Comparison of ENCODE assay signal across 10 mouse cellular contexts in genomic region chr12:117627311-117627710, GRCm38 (mm10).
A peak's percentile ranks its signal among the peaks of the same experiment; 100 is the strongest.
DNase-seq lines count a peak whose midpoint lies in the region; ATAC-seq lines count a peak whose summit lies in the region.
"Had no signal": no experiment of that assay in that cellular context is flagged by ENCODE, and none has a peak within 500 bp of the region (broad histone marks: within the 10 kb centered on the region; RNA-seq: fewer than 3 reads in every experiment).

No protein-coding gene starts in this region.

- ATAC-seq in forebrain, embryonic 11.5 days (replicated peaks; ENCODE audit: low FRiP score): peak; percentile 96
- peak; percentile 95 for ATAC-seq in hindbrain, embryonic 12.5 days (ENCODE audit: low FRiP score)
- no peak for ATAC-seq in CD4-positive, CD25-positive, alpha-beta regulatory T cell, adult 4 months
- ATAC-seq: liver, postnatal 0 days had no signal

- H3K27ac ChIP-seq in forebrain, embryonic 11.5 days (ENCODE audit: low read depth, low read length): no peak overlapping the region
- no peak overlapping the region for H3K27ac ChIP-seq in forebrain, embryonic 10.5 days
- H3K27ac ChIP-seq in hindbrain, embryonic 12.5 days: peak overlapping the region; percentile 70; the same call in 1 of the 2 replicates
- H3K27ac ChIP-seq: left cerebral cortex, adult 2 months had no signal

- no peaks in the 10 kb centered on the region for H3K9me3 ChIP-seq in forebrain, embryonic 11.5 days (ENCODE audit: control insufficient read depth, low read length)
- H3K9me3 ChIP-seq in forebrain, embryonic 10.5 days: no peaks in the 10 kb centered on the region
- H3K9me3 ChIP-seq in hindbrain, embryonic 12.5 days (replicated peaks): no peaks in the 10 kb centered on the region

- H3K4me2 ChIP-seq in forebrain, embryonic 11.5 days (ENCODE audit: low read depth, low read length, severe bottlenecking): no peak overlapping the region
- H3K4me2 ChIP-seq in hindbrain, embryonic 12.5 days (replicated peaks): no peak overlapping the region

- DNase-seq in forebrain, embryonic 11.5 days (ENCODE audit: low spot score): peak; percentile 70
- no peak for DNase-seq in forebrain, embryonic 10.5 days (ENCODE audit: extremely low spot score, low spot score)
- peak; percentile 57 for DNase-seq in MN1 (ENCODE audit: low spot score)
- DNase-seq in kidney, postnatal 25 days: peak; percentile 19 to 45
- DNase-seq in lung, postnatal 36 days: no peak
- no peak for DNase-seq in thymus, postnatal 14 days
- DNase-seq: liver, postnatal 0 days had no signal

- H3K27me3 ChIP-seq in forebrain, embryonic 11.5 days (ENCODE audit: control insufficient read depth, insufficient read depth, low read length): peaks cover 3% of the 10 kb centered on the region
- H3K27me3 ChIP-seq in forebrain, embryonic 10.5 days (ENCODE audit: poor library complexity, severe bottlenecking): peaks cover 23% of the 10 kb centered on the region; the same call in 1 of the 2 replicates
- H3K27me3 ChIP-seq in hindbrain, embryonic 12.5 days: no peaks in the 10 kb centered on the region

- H3K36me3 ChIP-seq in forebrain, embryonic 11.5 days (ENCODE audit: control insufficient read depth, insufficient read depth, low read length): no peaks in the 10 kb centered on the region
- H3K36me3 ChIP-seq in forebrain, embryonic 10.5 days (replicated peaks): no peaks in the 10 kb centered on the region
- no peaks in the 10 kb centered on the region for H3K36me3 ChIP-seq in hindbrain, embryonic 12.5 days

- WGBS in forebrain, embryonic 11.5 days: 36% methylated on average over 2 of the region's 2 CpGs
- 52% methylated on average over 2 of the region's 2 CpGs for WGBS in forebrain, embryonic 10.5 days
- WGBS in hindbrain, embryonic 12.5 days: 28% methylated on average over 2 of the region's 2 CpGs

- 0 out of 2 replicates have a peak, but pooled peaks cover 2% of the 10 kb centered on the region for H3K4me1 ChIP-seq in forebrain, embryonic 11.5 days (replicated peaks; ENCODE audit: control insufficient read depth, insufficient read depth, low read length)
- H3K4me1 ChIP-seq in forebrain, embryonic 10.5 days: peaks cover 25% of the 10 kb centered on the region
- peaks cover 18% of the 10 kb centered on the region for H3K4me1 ChIP-seq in hindbrain, embryonic 12.5 days

- H3K4me3 ChIP-seq in forebrain, embryonic 11.5 days (ENCODE audit: low read depth, low read length): no peak overlapping the region
- no peak overlapping the region for H3K4me3 ChIP-seq in forebrain, embryonic 10.5 days
- no peak overlapping the region for H3K4me3 ChIP-seq in hindbrain, embryonic 12.5 days
- H3K4me3 ChIP-seq: left cerebral cortex, adult 2 months had no signal

- no peak overlapping the region for H3K9ac ChIP-seq in forebrain, embryonic 11.5 days (ENCODE audit: low read length)
- H3K9ac ChIP-seq in hindbrain, embryonic 12.5 days: no peak overlapping the region
- H3K9ac ChIP-seq: liver, postnatal 0 days had no signal

Comparison
In these comparisons a context has a peak if more than half of its experiments do, and no peak if none do; other contexts are left out.
1. DNase-seq: peak in forebrain, embryonic 11.5 days (single experiment), MN1 (single experiment) and kidney, postnatal 25 days (2 of 2); none in forebrain, embryonic 10.5 days (single experiment), lung, postnatal 36 days (single experiment) and thymus, postnatal 14 days (single experiment).